Mouse (Mus musculus): ENCODE measurements at regions not wholly inside any gene's neighbourhood (a gene's known extent, or its start where the extent isn't known, plus 50 kb on each side); places are given as distances from the start of the nearest gene placed in this dataset.

- Histone ChIP-seq H3K4me1 (ENCODE audit: insufficient read depth, low read depth, low read length) (0 out of 2 replicates have a peak, but pooled peaks cover 3% of the 10 kb centered on the region), H3K9ac (replicated peaks; ENCODE audit: low read depth) (no peak overlapping the region), H3K36me3 (ENCODE audit: insufficient read depth, low read length) (no peaks in the 10 kb centered on the region), H3K27ac (ENCODE audit: low read length) (no peak overlapping the region), H3K9me3 (ENCODE audit: low read length) (no peaks in the 10 kb centered on the region), H3K27me3 (replicated peaks; ENCODE audit: insufficient read depth, low read length) (no peaks in the 10 kb centered on the region), H3K4me2 (replicated peaks; ENCODE audit: low read depth, low read length) (no peak overlapping the region), H3K4me3 (ENCODE audit: low read depth, low read length) (no peak overlapping the region)
- 55% methylated on average over 3 of the region's 3 CpGs for WGBS
- TF ChIP-seq EP300 (IDR thresholded peaks at IDR 0.05) (no peak), CTCF (IDR thresholded peaks at IDR 0.05) (no peak)
- DNase-seq (ENCODE audit: low spot score) = no peak
- no peak for ATAC-seq
These were observed 60.4 kb upstream of the Serpine2 start for GRCm38 (mm10) chr1:79921333-79921732.

- ATAC-seq (peak; percentile 73), DNase-seq (ENCODE audit: low spot score) (peak; percentile 40)
- Histone ChIP-seq H3K4me3 (ENCODE audit: low read depth, low read length) (no peak overlapping the region), H3K36me3 (ENCODE audit: insufficient read depth, low read length) (no peaks in the 10 kb centered on the region), H3K27ac (ENCODE audit: low read length) (no peak overlapping the region), H3K9me3 (ENCODE audit: low read length) (no peaks in the 10 kb centered on the region), H3K4me2 (replicated peaks; ENCODE audit: low read depth, low read length) (no peak overlapping the region), H3K27me3 (replicated peaks; ENCODE audit: insufficient read depth, low read length) (no peaks in the 10 kb centered on the region), H3K9ac (replicated peaks; ENCODE audit: low read depth) (no peak overlapping the region), H3K4me1 (ENCODE audit: insufficient read depth, low read depth, low read length) (no peaks in the 10 kb centered on the region)
- TF ChIP-seq CTCF (IDR thresholded peaks at IDR 0.05) (no peak), EP300 (IDR thresholded peaks at IDR 0.05) (peak; percentile 43; the same call in 1 of the 2 replicates)
- WGBS = 35% methylated on average over 7 of the region's 7 CpGs
These were observed 56.6 kb upstream of the Serpine2 start for GRCm38 (mm10) chr1:79917426-79918150.
